Mouse (Mus musculus): ENCODE data around the gene Arf3.

GRCm38 (mm10) chr15:98691486-98692147 lies 71.4 kb downstream of the Arf3 start:
- TF ChIP-seq POLR2A (IDR thresholded peaks at IDR 0.05; ENCODE audit: insufficient read length, low read depth): no peak
- TF ChIP-seq E2F4 (IDR thresholded peaks at IDR 0.05; ENCODE audit: insufficient read depth): no peak
- no peak for TF ChIP-seq TCF3 (IDR thresholded peaks at IDR 0.05; ENCODE audit: insufficient read length, low read depth)
- TF ChIP-seq SRF (IDR thresholded peaks at IDR 0.05; ENCODE audit: control insufficient read depth, insufficient read length, low read depth): no peak
- no peak for TF ChIP-seq MAX (IDR thresholded peaks at IDR 0.05; ENCODE audit: low read depth)
- TF ChIP-seq USF1 (IDR thresholded peaks at IDR 0.05; ENCODE audit: low read depth): no peak
